Mouse (Mus musculus): ENCODE measurements at regions not wholly inside any gene's neighbourhood (a gene's known extent, or its start where the extent isn't known, plus 50 kb on each side); places are given as distances from the start of the nearest gene placed in this dataset.

DNA sequence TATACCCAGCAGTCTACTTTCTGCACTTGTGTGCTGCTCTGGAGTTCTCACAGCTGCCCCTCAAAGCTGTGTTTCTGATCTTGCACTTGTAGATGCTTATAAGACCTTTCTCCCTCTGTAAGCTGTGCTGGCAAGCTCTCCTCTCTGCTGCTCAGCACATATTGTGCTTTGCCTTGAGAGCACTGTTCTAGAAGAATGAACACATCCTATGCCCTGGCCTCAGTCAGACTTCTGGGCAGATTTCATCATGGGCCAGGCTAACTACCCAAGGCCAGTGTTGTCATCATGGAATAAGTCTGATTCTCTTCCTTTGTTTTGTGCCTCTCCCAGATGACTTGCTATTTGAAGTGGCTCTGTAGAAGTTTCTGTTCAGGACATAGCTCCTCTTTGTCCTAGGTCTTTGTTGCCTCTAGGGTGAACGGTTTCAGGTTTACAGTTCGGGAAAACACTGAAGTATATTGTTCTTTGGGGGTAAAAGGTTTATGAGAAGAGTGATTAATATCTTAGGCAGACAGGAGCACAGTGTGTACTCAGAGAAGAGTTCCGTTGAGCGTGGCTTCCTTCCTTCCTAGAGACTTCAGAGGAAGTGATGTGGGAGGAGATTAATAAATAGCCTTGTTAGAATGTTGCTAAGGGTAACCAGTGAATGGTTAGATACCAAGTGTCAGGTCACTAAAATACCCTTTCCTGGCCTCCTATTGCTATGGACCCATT lies 70.8 kb downstream of the Pcdh18 start:
- TF ChIP-seq POLR2A (IDR thresholded peaks at IDR 0.05; ENCODE audit: insufficient read depth, low read depth, low read length) = no peak
- no peak for TF ChIP-seq CTCF (IDR thresholded peaks at IDR 0.05; ENCODE audit: insufficient read depth, low read depth, low read length)

Measured in olfactory bulb, adult 2 months (tissue).